8 mouse cellular contexts compared by ENCODE assay signal in the genomic region with DNA sequence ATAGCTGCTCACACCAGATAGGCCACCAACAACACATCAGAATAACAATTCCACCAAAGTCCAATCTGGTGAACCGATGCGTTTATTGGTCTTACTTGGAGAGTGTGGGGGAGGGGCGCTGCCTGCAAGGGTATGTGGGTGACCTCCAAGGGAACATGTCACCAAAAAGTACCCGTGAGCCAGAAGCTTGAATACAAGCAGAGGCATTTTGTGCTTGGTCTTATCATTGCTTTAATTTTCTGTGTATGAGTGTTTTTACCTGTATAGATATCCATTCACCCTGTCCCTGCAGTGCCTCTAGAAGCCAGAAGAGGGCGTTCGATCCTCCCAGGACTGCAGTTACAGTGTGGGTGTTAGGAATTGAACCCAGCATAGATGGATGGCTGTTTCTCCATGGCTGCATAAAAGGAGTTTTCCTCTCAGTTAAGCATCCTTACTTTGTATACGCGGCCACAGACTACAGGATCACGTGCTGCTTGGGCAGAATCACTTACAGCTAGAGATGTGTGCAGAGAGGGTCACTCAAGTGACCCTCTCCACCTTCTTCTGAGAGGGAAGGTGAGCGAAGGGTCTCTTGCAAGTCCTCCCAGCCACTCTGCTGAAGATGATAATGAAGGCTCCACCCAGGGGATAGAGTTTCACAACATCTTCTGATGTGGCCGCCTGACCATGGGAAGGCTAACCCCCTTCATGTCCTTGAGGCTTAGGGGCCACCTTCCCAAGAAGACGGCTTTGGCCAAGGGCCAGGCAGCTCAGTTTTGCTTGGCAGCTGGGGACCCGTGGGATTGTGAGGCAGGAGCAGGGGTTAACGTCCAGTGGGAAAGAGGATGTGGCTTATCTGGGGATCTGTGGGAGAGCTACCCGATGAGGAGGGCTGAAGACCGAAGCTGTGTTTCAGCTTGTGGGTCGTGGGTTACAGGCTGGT. TPM values are rescaled to one million over a fixed set of nuclear protein-coding genes. Genes with fewer than 3 reads are reported as not detected.
A peak's percentile ranks its signal among the peaks of the same experiment; 100 is the strongest.
DNase-seq lines count a peak whose midpoint lies in the region; ATAC-seq and TF ChIP-seq lines count a peak whose summit lies in the region.

No protein-coding gene starts in this region.

- intact Hi-C loops in heart, postnatal 36 days (cut with DNase I): loop anchor here (2.0 kb wide), 1 partner anchor 27 kb away; no protein-coding TSS in a partner anchor

- peaks cover 2% of the 10 kb centered on the region for H3K4me1 ChIP-seq in ES-Bruce4 (ENCODE audit: control insufficient read depth, insufficient read depth, low read length)
- peaks cover 3% of the 10 kb centered on the region; the same call in 1 of the 2 replicates for H3K4me1 ChIP-seq in embryonic facial prominence, embryonic 11.5 days (ENCODE audit: control insufficient read depth, insufficient read depth, low read length)
- peaks cover 23% of the 10 kb centered on the region for H3K4me1 ChIP-seq in limb, embryonic 11.5 days (ENCODE audit: control insufficient read depth, insufficient read depth, low read length)

- 35% methylated on average over 17 of the region's 17 CpGs for WGBS in embryonic facial prominence, embryonic 11.5 days
- 33% methylated on average over 17 of the region's 17 CpGs for WGBS in limb, embryonic 11.5 days

- H3K4me2 ChIP-seq in embryonic facial prominence, embryonic 11.5 days (ENCODE audit: low read depth, low read length): no peak overlapping the region
- no peak overlapping the region for H3K4me2 ChIP-seq in limb, embryonic 11.5 days (ENCODE audit: low read depth, severe bottlenecking)

- no peak for TF ChIP-seq POLR2A in ES-Bruce4 (IDR thresholded peaks at IDR 0.05; ENCODE audit: insufficient read depth, low read length)

- DNase-seq in cerebellum, adult 8-10 months: peak; percentile 49
- DNase-seq in cerebellum, adult 11 months: no peak
- peak; percentile 45 for DNase-seq in embryonic facial prominence, embryonic 11.5 days (ENCODE audit: low spot score)
- DNase-seq in heart, postnatal 36 days: peak; percentile 48 to 56
- DNase-seq in limb, embryonic 11.5 days (ENCODE audit: low spot score): peak; percentile 46
- peak; percentile 43 for DNase-seq in neural tube, embryonic 10.5 days (ENCODE audit: extremely low spot score, low spot score)

- no peaks in the 10 kb centered on the region for H3K9me3 ChIP-seq in ES-Bruce4 (replicated peaks; ENCODE audit: control insufficient read depth, insufficient read depth, low read length, poor library complexity, severe bottlenecking)
- no peaks in the 10 kb centered on the region for H3K9me3 ChIP-seq in embryonic facial prominence, embryonic 11.5 days (replicated peaks; ENCODE audit: control insufficient read depth, low read length)
- no peaks in the 10 kb centered on the region for H3K9me3 ChIP-seq in limb, embryonic 11.5 days (ENCODE audit: control insufficient read depth, low read length)

- no peak for TF ChIP-seq EP300 in ES-Bruce4 (IDR thresholded peaks at IDR 0.05; ENCODE audit: insufficient read depth, low read depth, low read length)

- H3K36me3 ChIP-seq in ES-Bruce4 (ENCODE audit: control insufficient read depth, insufficient read depth, low read length, poor library complexity, severe bottlenecking): no peaks in the 10 kb centered on the region
- H3K36me3 ChIP-seq in embryonic facial prominence, embryonic 11.5 days (replicated peaks; ENCODE audit: control insufficient read depth, insufficient read depth, low read depth, low read length): no peaks in the 10 kb centered on the region
- no peaks in the 10 kb centered on the region for H3K36me3 ChIP-seq in limb, embryonic 11.5 days (ENCODE audit: control insufficient read depth, insufficient read depth, low read length)

- H3K9ac ChIP-seq in ES-Bruce4 (ENCODE audit: low read depth, poor library complexity, severe bottlenecking): no peak overlapping the region
- H3K9ac ChIP-seq in embryonic facial prominence, embryonic 11.5 days (replicated peaks; ENCODE audit: low read length): no peak overlapping the region
- 0 out of 2 replicates have a peak overlapping the region, but pooled peaks have one; percentile 30 for H3K9ac ChIP-seq in limb, embryonic 11.5 days (ENCODE audit: low read length)

- H3K4me3 ChIP-seq in ES-Bruce4 (ENCODE audit: low read depth, low read length): no peak overlapping the region
- H3K4me3 ChIP-seq in embryonic facial prominence, embryonic 11.5 days (ENCODE audit: low read depth, low read length): no peak overlapping the region
- no peak overlapping the region for H3K4me3 ChIP-seq in limb, embryonic 11.5 days (ENCODE audit: low read depth, low read length)

- ATAC-seq in embryonic facial prominence, embryonic 11.5 days (replicated peaks; ENCODE audit: insufficient number of reproducible peaks, low FRiP score, low TSS enrichment, low read depth): no peak
- ATAC-seq in limb, embryonic 11.5 days (ENCODE audit: insufficient number of reproducible peaks, low FRiP score, low TSS enrichment, low read depth): 0 out of 2 replicates have a peak, but pooled peaks have one; percentile 8
- no peak for ATAC-seq in frontal cortex, adult (ENCODE audit: low TSS enrichment)

- H3K27ac ChIP-seq in ES-Bruce4 (ENCODE audit: insufficient read depth, low read length): no peak overlapping the region
- H3K27ac ChIP-seq in embryonic facial prominence, embryonic 11.5 days (replicated peaks; ENCODE audit: low read depth, low read length): no peak overlapping the region
- peak overlapping the region; percentile 21; the same call in 1 of the 2 replicates for H3K27ac ChIP-seq in limb, embryonic 11.5 days (replicated peaks; ENCODE audit: low read depth, low read length)

- peak; percentile 76 for TF ChIP-seq CTCF in ES-Bruce4 (IDR thresholded peaks at IDR 0.05; ENCODE audit: low read depth, low read length)

- no peaks in the 10 kb centered on the region for H3K27me3 ChIP-seq in ES-Bruce4 (ENCODE audit: control insufficient read depth, insufficient read depth, low read length, poor library complexity, severe bottlenecking)
- no peaks in the 10 kb centered on the region for H3K27me3 ChIP-seq in embryonic facial prominence, embryonic 11.5 days (ENCODE audit: control insufficient read depth, insufficient read depth, low read length)
- H3K27me3 ChIP-seq in limb, embryonic 11.5 days (ENCODE audit: control insufficient read depth, insufficient read depth, low read length): no peaks in the 10 kb centered on the region

RNA-seq across cellular contexts. Expression of a gene that starts 28.1 kb away (rescaled TPM):
- 22.6 TPM in 2 replicates for polyA plus RNA-seq in ES-Bruce4 (2011; ENCODE audit: insufficient read depth, insufficient read length, low read depth, missing spikeins)
- polyA plus RNA-seq in embryonic facial prominence, embryonic 11.5 days (2014; fragmentation: Nextera tagmentation; extraction: Ambion mirVana): 6.3 and 6.9 TPM in 2 replicates
- 10 to 100 TPM; 29.6 to 35.3 TPM for total RNA-seq in heart, postnatal 36 days (2021)
- 8.4 and 9.0 TPM in 2 replicates for polyA plus RNA-seq in limb, embryonic 11.5 days (2014; fragmentation: Nextera tagmentation; extraction: Ambion mirVana)

RNA-seq across cellular contexts. Expression of a gene that starts 52.0 kb away (rescaled TPM):
- polyA plus RNA-seq in ES-Bruce4 (2011; ENCODE audit: insufficient read depth, insufficient read length, low read depth, missing spikeins): 8.0 and 10.2 TPM in 2 replicates
- polyA plus RNA-seq in embryonic facial prominence, embryonic 11.5 days (2014; fragmentation: Nextera tagmentation; extraction: Ambion mirVana): 2.0 and 2.1 TPM in 2 replicates
- total RNA-seq in heart, postnatal 36 days (2021): 1 to 10 TPM; 6.4 to 7.2 TPM
- 1.6 and 1.9 TPM in 2 replicates for polyA plus RNA-seq in limb, embryonic 11.5 days (2014; fragmentation: Nextera tagmentation; extraction: Ambion mirVana)
